Mouse (Mus musculus) MEL-GATA-1-ER (cell line): ENCODE measurements around the gene Kat2a.

Experiments
- DNase-seq: peaks from one replicate; pipeline ENCODE4 v3.0.0-alpha.2; 2012; ENCODE audit warnings: low read depth; ENCODE audit errors: extremely low read depth

Gene Kat2a

DNA sequence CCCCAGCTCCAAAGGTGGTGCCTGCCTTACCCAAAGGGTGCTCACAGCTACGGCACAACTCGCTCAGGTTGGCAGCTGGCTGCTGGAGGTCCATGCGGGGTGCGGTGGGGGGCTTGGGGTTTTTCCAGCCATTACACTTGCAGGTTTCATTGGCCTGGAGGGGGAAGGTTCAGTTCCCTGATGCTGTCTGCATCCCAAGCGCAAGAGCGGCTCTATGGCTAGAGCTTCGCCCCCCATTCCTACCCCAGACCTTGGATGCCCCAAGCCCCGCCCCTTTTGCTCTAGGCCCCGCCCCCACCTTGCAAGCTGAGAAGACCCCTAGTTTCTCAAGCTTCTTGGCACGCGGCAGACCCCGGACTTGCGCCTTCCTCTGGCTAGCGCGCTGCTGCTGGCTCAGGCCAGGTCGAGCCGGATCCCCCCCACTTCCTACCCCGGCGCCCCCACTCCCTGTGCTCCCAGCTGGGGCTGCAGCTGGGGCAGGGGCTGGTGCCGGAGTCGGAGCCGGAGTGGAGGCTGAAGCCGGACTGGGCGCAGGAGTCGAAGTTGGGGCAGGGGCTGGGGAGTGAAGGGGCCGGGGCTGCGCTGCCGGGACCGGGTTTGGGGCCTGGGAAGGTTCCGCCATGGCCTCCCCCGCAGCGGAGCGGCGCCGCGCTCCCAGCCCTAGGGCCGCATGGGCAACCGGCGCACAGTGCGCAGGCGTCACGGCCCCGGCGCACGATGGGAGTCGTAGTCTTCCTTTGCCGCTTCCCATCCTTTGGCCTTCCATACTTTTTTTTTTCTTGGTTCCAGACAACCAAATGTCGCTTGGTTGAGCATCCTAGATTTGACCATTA lies at the start of gene Kat2a:
Gene Kat2a, minus strand, starts transcription at position 683 of the 833 bp plus-strand sequence.
- DNase-seq = no peak

- peak; percentile 41 for DNase-seq
Observed at GRCm38 (mm10) chr11:100761547-100762045, 49.3 kb upstream of the Kat2a start.

GRCm38 (mm10) chr11:100759611-100760233 lies 47.5 kb upstream of the Kat2a start, which contains the start of gene Kcnh4:
Kcnh4 (minus strand) TSS chr11:100759942.
- DNase-seq = no peak

GRCm38 (mm10) chr11:100758707-100759610 lies 46.7 kb upstream of the Kat2a start:
- no peak for DNase-seq

GRCm38 (mm10) chr11:100757566-100757965 lies 45.3 kb upstream of the Kat2a start:
- no peak for DNase-seq

- DNase-seq = no peak
Observed at GRCm38 (mm10) chr11:100756476-100756875, 44.2 kb upstream of the Kat2a start.

DNA sequence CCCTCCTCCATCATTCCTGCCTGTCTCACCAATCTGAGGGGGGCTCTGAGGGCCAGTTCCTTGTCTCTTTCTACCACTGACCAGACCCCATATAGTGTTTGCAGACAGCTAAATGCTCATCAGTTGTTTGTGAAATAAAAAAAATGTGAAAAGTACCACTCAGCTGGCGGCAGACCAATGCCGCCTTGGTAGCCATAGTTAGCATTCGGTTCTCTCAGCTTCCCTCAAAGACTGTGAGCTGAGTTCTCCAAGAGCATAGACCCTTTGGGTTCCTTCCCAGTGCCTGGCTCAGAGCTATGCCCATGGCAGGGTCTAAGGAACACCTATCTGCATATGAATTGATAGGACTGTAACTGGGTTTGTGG lies 42.4 kb upstream of the Kat2a start:
- DNase-seq = no peak

GRCm38 (mm10) chr11:100754021-100754692 lies 41.9 kb upstream of the Kat2a start:
- DNase-seq = no peak

GRCm38 (mm10) chr11:100752294-100752693 lies 40.0 kb upstream of the Kat2a start:
- no peak for DNase-seq

GRCm38 (mm10) chr11:100750127-100750526 lies 37.9 kb upstream of the Kat2a start:
- DNase-seq = no peak

GRCm38 (mm10) chr11:100749469-100749868 lies 37.2 kb upstream of the Kat2a start:
- DNase-seq = no peak

- DNase-seq = no peak
Observed at GRCm38 (mm10) chr11:100748620-100749019, 36.4 kb upstream of the Kat2a start.

DNA sequence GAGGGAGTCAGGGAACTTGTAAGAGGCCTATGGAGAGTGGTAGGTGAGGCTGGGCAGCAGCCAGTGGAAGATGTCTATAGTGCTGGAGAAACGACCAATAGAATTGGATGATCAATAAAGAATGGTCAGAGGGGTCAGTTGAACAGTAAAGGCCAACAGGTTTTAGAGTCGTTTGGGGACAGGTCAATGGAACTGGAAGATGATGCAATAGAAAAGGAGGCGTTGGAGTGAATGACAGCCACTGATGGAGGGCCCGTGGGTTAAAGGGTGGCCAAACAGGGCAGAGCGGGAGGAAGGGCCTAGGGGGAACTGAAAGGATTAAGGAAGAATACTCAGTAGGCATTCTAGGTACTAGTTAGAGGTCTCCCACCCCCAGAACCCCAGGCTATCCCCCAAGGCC lies 34.8 kb upstream of the Kat2a start:
- DNase-seq = no peak

DNA sequence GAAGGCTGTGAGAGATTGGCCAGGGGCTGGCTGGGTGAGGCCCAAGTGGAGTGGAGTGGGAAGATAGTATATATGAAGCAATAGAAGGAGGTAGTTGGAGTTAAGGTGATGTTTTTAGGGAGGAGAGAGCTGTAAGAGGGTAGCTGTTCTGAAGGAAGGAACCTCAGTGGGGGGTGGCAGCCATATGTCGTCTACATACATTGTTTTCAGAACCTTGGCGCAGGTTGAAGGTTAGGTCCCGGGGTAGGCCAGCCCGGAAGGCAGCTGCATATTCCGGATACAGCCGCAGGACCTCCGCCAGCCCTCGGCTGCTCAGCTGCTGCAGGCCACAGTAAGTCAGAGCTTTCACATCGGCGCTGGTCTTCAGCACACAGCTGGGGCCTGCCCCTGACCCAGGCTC lies 34.3 kb upstream of the Kat2a start:
- no peak for DNase-seq

GRCm38 (mm10) chr11:100745085-100745484 lies 32.8 kb upstream of the Kat2a start:
- no peak for DNase-seq

- no peak for DNase-seq
Observed at GRCm38 (mm10) chr11:100741348-100741747, 29.1 kb upstream of the Kat2a start.

GRCm38 (mm10) chr11:100738749-100739148 lies 26.5 kb upstream of the Kat2a start:
- no peak for DNase-seq

DNA sequence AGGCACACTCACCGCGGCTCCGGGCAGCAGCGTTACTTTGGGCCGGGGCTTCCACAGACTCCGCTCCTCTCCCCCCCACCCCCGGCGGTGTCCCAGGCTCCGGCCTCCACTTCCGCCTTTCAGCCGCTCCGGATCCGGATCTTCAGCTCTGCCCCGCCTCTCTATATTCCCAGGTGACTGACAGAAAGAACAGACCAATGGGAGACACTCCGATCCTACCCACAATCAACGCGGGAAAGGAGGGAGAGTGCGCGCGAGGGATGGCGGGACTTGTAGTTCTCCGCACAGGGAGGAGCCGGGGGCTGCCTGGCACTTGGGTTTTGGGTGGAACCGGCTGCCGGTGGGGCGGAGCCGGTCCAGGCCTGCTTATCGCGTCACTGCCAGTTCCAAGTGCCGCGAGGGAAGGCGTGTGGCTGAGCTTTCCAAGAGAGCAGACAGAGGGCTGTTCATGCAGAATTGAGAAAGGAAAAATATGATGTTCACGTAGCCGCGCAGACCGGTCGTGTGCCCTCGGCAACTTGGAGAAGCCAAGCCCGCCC lies 25.9 kb upstream of the Kat2a start, which contains the start of gene Rab5c:
Gene Rab5c, minus strand, starts transcription at position 150 of the 539 bp plus-strand sequence.
- peak; percentile 99 for DNase-seq

GRCm38 (mm10) chr11:100737105-100737733 lies 25.0 kb upstream of the Kat2a start:
- peak; percentile 93 for DNase-seq

- no peak for DNase-seq
Observed at GRCm38 (mm10) chr11:100736746-100737080, 24.4 kb upstream of the Kat2a start.
